Mouse (Mus musculus) left cerebral cortex, adult 9 months (tissue): ENCODE measurements around the gene Abhd5.
A peak's percentile ranks its signal among the peaks of the same experiment; 100 is the strongest.
"Not testable (repeated sequence)": the region's sequence is repeated elsewhere in the genome, so short reads cannot be mapped to it uniquely, and the experiment has no call there.

Source experiments
- DNase-seq, 2 experiments: peaks; one replicate each; pipeline ENCODE4 v3.0.0; 2022; ENCODE audit warnings: low spot score in 2 of 2

The Abhd5 gene

GRCm38 (mm10) chr9:122351303-122352024 lies at the start of gene Abhd5:
TSS of gene Abhd5 (plus strand) at chr9:122351608.
- peak; percentile 84 to 91 for DNase-seq

- no peak for DNase-seq
These were observed 46.1 kb upstream of the Abhd5 start for GRCm38 (mm10) chr9:122305302-122305701.

- DNase-seq = no peak
These were observed 42.1 kb upstream of the Abhd5 start for GRCm38 (mm10) chr9:122309013-122309980.

GRCm38 (mm10) chr9:122310613-122311049 lies 40.8 kb upstream of the Abhd5 start:
- DNase-seq = peak; percentile 62 to 92

- DNase-seq = no peak
These were observed 40.2 kb upstream of the Abhd5 start for GRCm38 (mm10) chr9:122311051-122311760.

GRCm38 (mm10) chr9:122312296-122312990 lies 39.0 kb upstream of the Abhd5 start:
- no peak for DNase-seq

GRCm38 (mm10) chr9:122313128-122313527 lies 38.3 kb upstream of the Abhd5 start:
- not testable (repeated sequence) for DNase-seq

- DNase-seq = no peak
These were observed 37.0 kb upstream of the Abhd5 start for GRCm38 (mm10) chr9:122314386-122314785.

GRCm38 (mm10) chr9:122314942-122315341 lies 36.5 kb upstream of the Abhd5 start:
- no peak for DNase-seq

- no peak for DNase-seq
These were observed 35.9 kb upstream of the Abhd5 start for GRCm38 (mm10) chr9:122315501-122315900.

GRCm38 (mm10) chr9:122316562-122316961 lies 34.8 kb upstream of the Abhd5 start:
- DNase-seq = no peak

- DNase-seq = no peak
These were observed 30.8 kb upstream of the Abhd5 start for GRCm38 (mm10) chr9:122320626-122321025.

- no peak for DNase-seq
These were observed 29.1 kb upstream of the Abhd5 start for GRCm38 (mm10) chr9:122322356-122322755.

- DNase-seq = no peak
These were observed 25.4 kb upstream of the Abhd5 start for GRCm38 (mm10) chr9:122325996-122326395.

GRCm38 (mm10) chr9:122328199-122328598 lies 23.2 kb upstream of the Abhd5 start:
- DNase-seq = no peak

GRCm38 (mm10) chr9:122336677-122337076 lies 14.7 kb upstream of the Abhd5 start:
- DNase-seq = no peak

- no peak for DNase-seq
These were observed 13.9 kb upstream of the Abhd5 start for GRCm38 (mm10) chr9:122337510-122337931.

GRCm38 (mm10) chr9:122339972-122340371 lies 11.4 kb upstream of the Abhd5 start:
- DNase-seq = no peak

GRCm38 (mm10) chr9:122343399-122343798 lies 8.0 kb upstream of the Abhd5 start:
- DNase-seq = no peak

- no peak for DNase-seq
These were observed 6.8 kb upstream of the Abhd5 start for GRCm38 (mm10) chr9:122344560-122344959.

- DNase-seq = no peak
These were observed 6.1 kb upstream of the Abhd5 start for GRCm38 (mm10) chr9:122345291-122345690.
